ENCODE assay signal across 8 mouse cellular contexts in genomic region chr10:81292554-81293333, GRCm38 (mm10). TPM values are rescaled to one million over a fixed set of nuclear protein-coding genes. Genes with fewer than 3 reads are reported as not detected.
A peak's percentile ranks its signal among the peaks of the same experiment; 100 is the strongest.
DNase-seq lines count a peak whose midpoint lies in the region; ATAC-seq lines count a peak whose summit lies in the region.

Gene Pip5k1c (plus strand): TSS chr10:81292963.

- intact Hi-C loops in gastrocnemius, postnatal 14 days (cut with DNase I; ENCODE audit: low total_unique reads), result no loop called here
- intact Hi-C loops in left cerebral cortex, postnatal 10 days (cut with DNase I), result no loop called here

- ATAC-seq in inflammation-experienced regulatory T-cells, adult 6 months, result peak; percentile 92
- ATAC-seq in megakaryocyte-erythroid progenitor cell, adult 5-6 weeks (replicated peaks; ENCODE audit: low FRiP score, low TSS enrichment, poor library complexity, severe bottlenecking), result peak; percentile 83

- peak; percentile 100 for DNase-seq in adrenal gland, adult (ENCODE audit: inconsistent age in 2 of 2, low spot score in 1 of 2)
- DNase-seq in embryo, embryonic 10.5 days (ENCODE audit: low spot score), result peak; percentile 100
- peak; percentile 98 for DNase-seq in gastrocnemius, postnatal 14 days
- DNase-seq in left cerebral cortex, postnatal 10 days (ENCODE audit: extremely low spot score in 1 of 2, low spot score in 2 of 2), result peak; percentile 99
- DNase-seq in right cerebral cortex, postnatal 25 days, result peak; percentile 99
- DNase-seq in urinary bladder, postnatal 4 days (ENCODE audit: low spot score in 2 of 2), result peak; percentile 98 to 99

RNA-seq across cellular contexts. Expression of gene Pip5k1c, which starts in this region (rescaled TPM):
- 10 to 100 TPM; 18.5 to 22.8 TPM for total RNA-seq in gastrocnemius, postnatal 14 days (2021)
- 10 to 100 TPM; 10.7 to 15.9 (median 14.4) TPM for polyA plus RNA-seq in inflammation-experienced regulatory T-cells, adult 6 months (2017; shearing (Covaris generic))
- 100 to 1,000 TPM; 336 to 340 TPM for total RNA-seq in left cerebral cortex, postnatal 10 days (2021)
- 40.4 and 51.0 TPM in 2 replicates for total RNA-seq in megakaryocyte-erythroid progenitor cell, adult 5-6 weeks (2014; fragmentation: Nextera tagmentation)
- total RNA-seq in megakaryocyte-erythroid progenitor cell, adult 5-6 weeks (2017), result 17.3 and 26.2 TPM in 2 replicates

Comparison
In these comparisons a context has a peak if more than half of its experiments do, and no peak if none do; other contexts are left out.
1. Peak in every context shown above with its lines: DNase-seq and ATAC-seq.
2. RNA of gene Pip5k1c (total RNA-seq): 336 to 340 TPM in left cerebral cortex, postnatal 10 days; 17.3 to 51.0 TPM in megakaryocyte-erythroid progenitor cell, adult 5-6 weeks and 18.5 to 22.8 TPM in gastrocnemius, postnatal 14 days; every median in the first group is over 4 times any median in the second.